In the genomic region with DNA sequence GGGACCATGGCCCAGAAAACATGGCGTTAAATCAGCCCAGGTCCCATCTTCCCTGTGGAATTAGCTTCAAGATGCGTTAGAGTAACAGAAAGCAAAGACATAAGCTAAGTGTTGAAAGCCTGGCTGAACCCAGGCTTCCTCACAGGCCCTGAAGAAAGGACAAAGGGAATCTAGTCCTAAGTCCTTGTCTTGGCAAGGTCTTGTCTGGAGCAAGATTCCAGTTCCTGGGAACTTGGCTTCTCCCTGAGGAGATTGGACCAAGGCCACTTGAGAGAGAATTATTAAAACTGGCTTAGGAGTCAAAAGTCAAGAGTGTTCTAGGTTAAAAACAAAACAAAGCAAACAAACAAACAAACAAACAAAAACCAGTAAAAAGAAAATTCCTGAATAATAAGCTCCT, we compare ENCODE assay signal across 11 mouse cellular contexts. TPM values are rescaled to one million over a fixed set of nuclear protein-coding genes. Genes with fewer than 3 reads are reported as not detected.
DNase-seq lines count a peak whose midpoint lies in the region.
"Had no signal": no experiment of that assay in that cellular context is flagged by ENCODE, and none has a peak within 500 bp of the region (broad histone marks: within the 10 kb centered on the region; RNA-seq: fewer than 3 reads in every experiment).

No protein-coding gene starts in this region.

- intact Hi-C loops in heart, postnatal 25 days (cut with DNase I): no loop called here

- DNase-seq in heart, adult 9 months (ENCODE audit: low spot score in 2 of 2): peak; percentile 10 to 18
- DNase-seq in heart, postnatal 25 days (ENCODE audit: low spot score): no peak
- DNase-seq in kidney, adult 8-10 months: peak; percentile 37 to 56
- no peak for DNase-seq in kidney, postnatal 10 days
- peak; percentile 89 for DNase-seq in adipocyte (ENCODE audit: low spot score)
- DNase-seq in fat pad, adult 2 months (ENCODE audit: extremely low read depth, low read depth, low spot score): peak; percentile 85
- DNase-seq: adrenal gland, adult 8-10 months; adrenal gland, postnatal 36 days; cerebellum, adult 2 months; cerebellum, postnatal 10 days; gastrocnemius, postnatal 10 days had no signal

RNA-seq across cellular contexts. Expression of a gene that starts 16.5 kb away (rescaled TPM):
- total RNA-seq in heart, postnatal 25 days (2021): 100 to 1,000 TPM; 279 to 298 TPM

RNA-seq across cellular contexts. Expression of a gene that starts 32.1 kb away (rescaled TPM):
- total RNA-seq in heart, postnatal 25 days (2021): 10 to 100 TPM; 32.3 to 32.6 TPM

RNA-seq across cellular contexts. Expression of a gene that starts 36.9 kb away (rescaled TPM):
- 10 to 100 TPM; 27.3 to 28.3 TPM for total RNA-seq in heart, postnatal 25 days (2021)

Comparison
In these comparisons a context has a peak if more than half of its experiments do, and no peak if none do; other contexts are left out.
1. DNase-seq: peak in heart, adult 9 months (2 of 2), kidney, adult 8-10 months (2 of 2), adipocyte (single experiment) and fat pad, adult 2 months (single experiment); none in heart, postnatal 25 days (single experiment) and kidney, postnatal 10 days (single experiment).